8 mouse cellular contexts compared by ENCODE assay signal in genomic region chr4:133600306-133600705, GRCm38 (mm10). TPM values are rescaled to one million over a fixed set of nuclear protein-coding genes. Genes with fewer than 3 reads are reported as not detected.
A peak's percentile ranks its signal among the peaks of the same experiment; 100 is the strongest.
DNase-seq lines count a peak whose midpoint lies in the region; ATAC-seq and TF ChIP-seq lines count a peak whose summit lies in the region.

No protein-coding gene starts in this region.

- no peak; the same call in 1 of the 2 replicates for TF ChIP-seq POLR2A in CH12.LX (IDR thresholded peaks at IDR 0.05; ENCODE audit: low read depth, low read length)

- dilution Hi-C loops in CH12.LX (cut with MboI; ENCODE audit: extremely low pct_ligation_motif_present, extremely low pct_unique_long_range_greater_than_20kb, low sequenced_read_pairs), result no loop called here

- peak overlapping the region; percentile 60 for H3K4me3 ChIP-seq in heart, embryonic 11.5 days (ENCODE audit: low read depth, low read length)
- H3K4me3 ChIP-seq in CH12.LX (replicated peaks in 1 of 3; ENCODE audit: low read depth in 2 of 3, low read length in 2 of 3, poor library complexity in 1 of 3), result peak overlapping the region in 2 of 3 experiments; percentile 49 to 52
- H3K4me3 ChIP-seq in forebrain, embryonic 13.5 days, result peak overlapping the region; percentile 46
- H3K4me3 ChIP-seq in liver, embryonic 14.5 days (ENCODE audit: insufficient read depth in 1 of 2, low read depth in 2 of 2, low read length in 2 of 2), result peak overlapping the region in 1 of 2 experiments; percentile 54; a peak in 2 of 4 replicates

- ATAC-seq in heart, embryonic 11.5 days (replicated peaks; ENCODE audit: insufficient number of reproducible peaks, low FRiP score, low TSS enrichment), result no peak
- peak; percentile 6; the same call in 1 of the 2 replicates for ATAC-seq in forebrain, embryonic 13.5 days
- ATAC-seq in liver, embryonic 14.5 days (ENCODE audit: insufficient read depth), result no peak
- no peak for ATAC-seq in frontal cortex, adult (ENCODE audit: low TSS enrichment)

- TF ChIP-seq RAD21 in CH12.LX (IDR thresholded peaks at IDR 0.05; ENCODE audit: low read depth, low read length), result no peak

- DNase-seq in heart, adult 18-20 months, result no peak
- no peak for DNase-seq in CH12.LX (ENCODE audit: extremely low read depth)
- DNase-seq in liver, embryonic 14.5 days (ENCODE audit: low read depth in 3 of 3, low spot score in 3 of 3), result no peak
- DNase-seq in yolk sac, embryonic 10.5 days (ENCODE audit: low spot score), result no peak
- no peak for DNase-seq in cerebellum, adult 9-11 months

- H3K36me3 ChIP-seq in heart, embryonic 11.5 days (ENCODE audit: control insufficient read depth, insufficient read depth, low read length), result no peaks in the 10 kb centered on the region
- H3K36me3 ChIP-seq in CH12.LX (replicated peaks in 1 of 2; ENCODE audit: control insufficient read depth in 1 of 2, insufficient read depth in 1 of 2, low read length in 1 of 2), result peaks cover 5 to 36% of the 10 kb centered on the region in 2 experiments
- peaks cover 18% of the 10 kb centered on the region for H3K36me3 ChIP-seq in forebrain, embryonic 13.5 days (ENCODE audit: poor library complexity, severe bottlenecking)
- no peaks in the 10 kb centered on the region for H3K36me3 ChIP-seq in liver, embryonic 14.5 days (replicated peaks; ENCODE audit: control insufficient read depth, insufficient read depth, low read depth)

- H3K9ac ChIP-seq in heart, embryonic 11.5 days (ENCODE audit: low read depth, low read length), result 0 out of 2 replicates have a peak overlapping the region, but pooled peaks have one; percentile 22
- peak overlapping the region; percentile 44 for H3K9ac ChIP-seq in CH12.LX (ENCODE audit: insufficient read depth, low read depth)
- H3K9ac ChIP-seq in forebrain, embryonic 13.5 days, result no peak overlapping the region
- H3K9ac ChIP-seq in liver, embryonic 14.5 days (replicated peaks), result no peak overlapping the region

- peak overlapping the region; percentile 90 for H3K4me2 ChIP-seq in heart, embryonic 11.5 days
- H3K4me2 ChIP-seq in CH12.LX (ENCODE audit: insufficient read depth, low read depth, poor library complexity, severe bottlenecking), result peak overlapping the region; percentile 80
- peak overlapping the region; percentile 69 for H3K4me2 ChIP-seq in forebrain, embryonic 13.5 days
- peak overlapping the region; percentile 74 for H3K4me2 ChIP-seq in liver, embryonic 14.5 days (ENCODE audit: low read depth)

- no peak for TF ChIP-seq EP300 in CH12.LX (IDR thresholded peaks at IDR 0.05; ENCODE audit: low read length)
- TF ChIP-seq EP300 in liver, embryonic 14.5 days (IDR thresholded peaks at IDR 0.05; ENCODE audit: low read depth), result no peak

- in situ Hi-C loops in CH12.LX (cut with MboI; ENCODE audit: low pct_ligation_motif_present, low pct_unique_long_range_greater_than_20kb, low sequenced_read_pairs), result no loop called here

- H3K27me3 ChIP-seq in heart, embryonic 11.5 days (ENCODE audit: control insufficient read depth, insufficient read depth, low read length), result peaks cover 41% of the 10 kb centered on the region
- no peaks in the 10 kb centered on the region for H3K27me3 ChIP-seq in CH12.LX (replicated peaks)
- peaks cover 47% of the 10 kb centered on the region for H3K27me3 ChIP-seq in forebrain, embryonic 13.5 days
- H3K27me3 ChIP-seq in liver, embryonic 14.5 days (ENCODE audit: control insufficient read depth, insufficient read depth, low read length), result peaks cover 30% of the 10 kb centered on the region

- peaks cover 18% of the 10 kb centered on the region for H3K4me1 ChIP-seq in heart, embryonic 11.5 days (ENCODE audit: control insufficient read depth, insufficient read depth, low read length)
- peaks cover 13 to 41% of the 10 kb centered on the region in 2 experiments for H3K4me1 ChIP-seq in CH12.LX (ENCODE audit: control insufficient read depth in 1 of 2, insufficient read depth in 2 of 2)
- peaks cover 13% of the 10 kb centered on the region for H3K4me1 ChIP-seq in forebrain, embryonic 13.5 days
- H3K4me1 ChIP-seq in liver, embryonic 14.5 days (replicated peaks; ENCODE audit: control insufficient read depth in 2 of 2, insufficient read depth in 2 of 2, low read length in 1 of 2), result peaks cover 9 to 10% of the 10 kb centered on the region in 2 experiments

- no peaks in the 10 kb centered on the region for H3K79me2 ChIP-seq in CH12.LX (replicated peaks; ENCODE audit: control insufficient read depth, extremely low read depth, insufficient read depth, poor library complexity, severe bottlenecking)

- no peaks in the 10 kb centered on the region for H3K9me3 ChIP-seq in heart, embryonic 11.5 days (replicated peaks; ENCODE audit: control insufficient read depth, low read length)
- H3K9me3 ChIP-seq in CH12.LX (replicated peaks; ENCODE audit: low read length), result no peaks in the 10 kb centered on the region
- no peaks in the 10 kb centered on the region for H3K9me3 ChIP-seq in forebrain, embryonic 13.5 days (replicated peaks)
- no peaks in the 10 kb centered on the region for H3K9me3 ChIP-seq in liver, embryonic 14.5 days (ENCODE audit: control insufficient read depth, low read length)

- H3K27ac ChIP-seq in heart, embryonic 11.5 days (ENCODE audit: low read depth, low read length), result no peak overlapping the region
- H3K27ac ChIP-seq in CH12.LX (ENCODE audit: insufficient read depth, low read depth), result peak overlapping the region; percentile 87
- H3K27ac ChIP-seq in forebrain, embryonic 13.5 days, result no peak overlapping the region
- no peak overlapping the region for H3K27ac ChIP-seq in liver, embryonic 14.5 days

- 19% methylated on average over 9 of the region's 9 CpGs for WGBS in heart, embryonic 11.5 days (ENCODE audit: insufficient replicate concordance)
- 19% methylated on average over 9 of the region's 9 CpGs for WGBS in forebrain, embryonic 13.5 days
- 11% methylated on average over 9 of the region's 9 CpGs for WGBS in liver, embryonic 14.5 days (ENCODE audit: insufficient replicate concordance)

- no peak for TF ChIP-seq CTCF in CH12.LX (conservative IDR thresholded peaks at IDR 0.05 in 1 of 2, IDR thresholded peaks at IDR 0.05 in 1 of 2; ENCODE audit: low read depth in 2 of 2, low read length in 2 of 2)
- no peak for TF ChIP-seq CTCF in liver, embryonic 14.5 days (IDR thresholded peaks at IDR 0.05; ENCODE audit: low read depth)

TF ChIP-seq in CH12.LX, 34 proteins besides CTCF, POLR2A, EP300 and RAD21:
- TF ChIP-seq ELF1 (IDR thresholded peaks at IDR 0.05; ENCODE audit: low read depth, low read length) (0 out of 2 replicates have a peak, but pooled peaks have one; percentile 22), ETS1 (conservative IDR thresholded peaks at IDR 0.05; ENCODE audit: low read depth, low read length) (no peak)

RNA-seq across cellular contexts. Expression of gene Sfn, which starts 1.7 kb away (rescaled TPM):
- 1.7 and 3.0 TPM in 2 replicates for polyA plus RNA-seq in heart, embryonic 11.5 days (2014; fragmentation: Nextera tagmentation; extraction: Ambion mirVana)
- total RNA-seq in heart, adult 18-20 months (2021), result 1 to 10 TPM; 1.0 to 1.4 TPM
- 0.97 and 1.0 TPM in 2 replicates for total RNA-seq in CH12.LX (2012; rRNA removed)
- total RNA-seq in CH12.LX (2014; rRNA removed), result 0.61 and 1.1 TPM in 2 replicates
- 2.0 and 2.8 TPM in 2 replicates for polyA plus RNA-seq in CH12.LX (2012; ENCODE audit: insufficient read length, low read depth)
- polyA plus RNA-seq in forebrain, embryonic 13.5 days (2015; fragmentation: Nextera tagmentation; extraction: Ambion mirVana), result 0.92 and 0.99 TPM in 2 replicates
- 0.45 and 0.52 TPM in 2 replicates for polyA plus RNA-seq in liver, embryonic 14.5 days (2012; rRNA removed)
- 0.10 and 0.35 TPM in 2 replicates for polyA plus RNA-seq in liver, embryonic 14.5 days (2014; fragmentation: Nextera tagmentation; extraction: Ambion mirVana)

RNA-seq across cellular contexts. Expression of gene Gpn2, which starts 16.1 kb away (rescaled TPM):
- polyA plus RNA-seq in heart, embryonic 11.5 days (2014; fragmentation: Nextera tagmentation; extraction: Ambion mirVana), result 14.2 and 14.3 TPM in 2 replicates
- total RNA-seq in heart, adult 18-20 months (2021), result 1 to 10 TPM; 7.9 TPM
- total RNA-seq in CH12.LX (2012; rRNA removed), result 36.2 and 37.4 TPM in 2 replicates
- total RNA-seq in CH12.LX (2014; rRNA removed), result 30.0 and 35.9 TPM in 2 replicates
- polyA plus RNA-seq in CH12.LX (2012; ENCODE audit: insufficient read length, low read depth), result 34.1 and 36.8 TPM in 2 replicates
- 25.0 and 29.5 TPM in 2 replicates for polyA plus RNA-seq in forebrain, embryonic 13.5 days (2015; fragmentation: Nextera tagmentation; extraction: Ambion mirVana)
- polyA plus RNA-seq in liver, embryonic 14.5 days (2012; rRNA removed), result 15.2 and 17.6 TPM in 2 replicates
- polyA plus RNA-seq in liver, embryonic 14.5 days (2014; fragmentation: Nextera tagmentation; extraction: Ambion mirVana), result 10.0 and 10.3 TPM in 2 replicates

RNA-seq across cellular contexts. Expression of gene Gpatch3, which starts 25.8 kb away (rescaled TPM):
- polyA plus RNA-seq in heart, embryonic 11.5 days (2014; fragmentation: Nextera tagmentation; extraction: Ambion mirVana), result 5.0 and 6.0 TPM in 2 replicates
- 1 to 10 TPM; 3.2 to 3.6 TPM for total RNA-seq in heart, adult 18-20 months (2021)
- 10.8 and 15.7 TPM in 2 replicates for total RNA-seq in CH12.LX (2012; rRNA removed)
- 7.2 and 9.7 TPM in 2 replicates for total RNA-seq in CH12.LX (2014; rRNA removed)
- polyA plus RNA-seq in CH12.LX (2012; ENCODE audit: insufficient read length, low read depth), result 20.9 and 26.1 TPM in 2 replicates
- 6.7 and 7.7 TPM in 2 replicates for polyA plus RNA-seq in forebrain, embryonic 13.5 days (2015; fragmentation: Nextera tagmentation; extraction: Ambion mirVana)
- 1.9 and 3.1 TPM in 2 replicates for polyA plus RNA-seq in liver, embryonic 14.5 days (2012; rRNA removed)
- polyA plus RNA-seq in liver, embryonic 14.5 days (2014; fragmentation: Nextera tagmentation; extraction: Ambion mirVana), result 3.1 and 4.6 TPM in 2 replicates

RNA-seq across cellular contexts. Expression of gene Nr0b2, which starts 47.1 kb away (rescaled TPM):
- polyA plus RNA-seq in heart, embryonic 11.5 days (2014; fragmentation: Nextera tagmentation; extraction: Ambion mirVana), result 9.6 and 11.0 TPM in 2 replicates
- 10 to 100 TPM; 16.7 to 20.3 TPM for total RNA-seq in heart, adult 18-20 months (2021)
- total RNA-seq in CH12.LX (2012; rRNA removed) (not detected in 2 replicates), CH12.LX (2014; rRNA removed) (not detected in 2 replicates)
- not detected in 2 replicates for polyA plus RNA-seq in CH12.LX (2012; ENCODE audit: insufficient read length, low read depth)
- polyA plus RNA-seq in forebrain, embryonic 13.5 days (2015; fragmentation: Nextera tagmentation; extraction: Ambion mirVana), result not detected in 2 replicates
- 0.38 and 0.48 TPM in 2 replicates for polyA plus RNA-seq in liver, embryonic 14.5 days (2012; rRNA removed)
- 0.77 and 0.85 TPM in 2 replicates for polyA plus RNA-seq in liver, embryonic 14.5 days (2014; fragmentation: Nextera tagmentation; extraction: Ambion mirVana)

RNA-seq across cellular contexts. Expression of gene Zdhhc18, which starts 49.6 kb away (rescaled TPM):
- 1.5 and 2.5 TPM in 2 replicates for polyA plus RNA-seq in heart, embryonic 11.5 days (2014; fragmentation: Nextera tagmentation; extraction: Ambion mirVana)
- 10 to 100 TPM; 20.9 to 31.7 TPM for total RNA-seq in heart, adult 18-20 months (2021)
- total RNA-seq in CH12.LX (2012; rRNA removed) (20.1 and 24.3 TPM in 2 replicates), CH12.LX (2014; rRNA removed) (13.7 and 15.9 TPM in 2 replicates)
- 31.0 and 31.8 TPM in 2 replicates for polyA plus RNA-seq in CH12.LX (2012; ENCODE audit: insufficient read length, low read depth)
- 3.2 and 4.6 TPM in 2 replicates for polyA plus RNA-seq in forebrain, embryonic 13.5 days (2015; fragmentation: Nextera tagmentation; extraction: Ambion mirVana)
- polyA plus RNA-seq in liver, embryonic 14.5 days (2012; rRNA removed), result 3.8 and 3.9 TPM in 2 replicates
- 0.58 and 0.90 TPM in 2 replicates for polyA plus RNA-seq in liver, embryonic 14.5 days (2014; fragmentation: Nextera tagmentation; extraction: Ambion mirVana)

Comparison
In these comparisons a context has a peak if more than half of its experiments do, and no peak if none do; other contexts are left out.
1. H3K9ac ChIP-seq: peak in heart, embryonic 11.5 days (single experiment) and CH12.LX (single experiment); none in forebrain, embryonic 13.5 days (single experiment) and liver, embryonic 14.5 days (single experiment).
2. Peak in every context shown above with its lines, with median percentiles within 50 percentile points of each other: H3K4me2 ChIP-seq.